Mouse (Mus musculus): Measurements from ENCODE around the gene Hoxa10. TPM values are rescaled to one million over a fixed set of nuclear protein-coding genes. Genes with fewer than 3 reads are reported as not detected.

Hoxa10 gene
- polyA plus RNA-seq, 1 experiment, result not detected

DNA sequence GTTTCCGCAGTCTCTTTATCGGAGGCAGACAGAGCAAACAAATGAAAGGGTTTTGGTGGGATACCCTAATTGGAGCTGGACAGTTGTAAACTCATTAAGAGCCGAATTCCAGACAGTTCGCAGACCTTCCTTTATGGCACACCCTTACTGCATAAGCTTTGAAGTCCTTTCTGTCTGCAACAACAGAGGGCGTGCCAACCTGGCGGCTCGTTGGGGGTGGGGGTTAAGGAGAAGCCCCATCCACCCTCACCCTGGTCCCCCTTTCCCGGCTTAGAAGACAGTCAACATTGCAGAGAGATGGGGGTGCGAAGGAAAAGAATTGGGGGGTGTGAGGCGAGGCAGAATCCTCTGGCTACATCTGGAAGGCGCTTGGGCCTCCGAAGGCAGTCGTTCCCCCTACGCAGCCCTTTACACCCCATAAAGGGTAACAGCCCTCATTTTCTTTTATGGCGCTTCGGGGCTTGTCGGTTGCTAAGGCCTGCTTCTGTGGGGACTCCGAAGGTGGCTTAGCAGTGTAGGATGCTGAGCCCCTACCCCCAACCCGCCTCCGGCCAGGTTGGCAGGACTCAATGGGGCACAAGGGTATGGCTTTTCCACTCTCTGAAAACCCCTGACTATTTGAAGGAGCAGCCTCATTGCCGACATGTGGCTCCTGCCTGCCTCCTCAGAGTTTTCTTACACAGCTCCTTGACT is 18.5 kb downstream of the Hoxa10 start:
- 8% methylated on average over 21 of the region's 21 CpGs for WGBS
- TF ChIP-seq POLR2A (IDR thresholded peaks at IDR 0.05; ENCODE audit: insufficient read depth, low read depth, low read length), result no peak
- TF ChIP-seq CTCF (IDR thresholded peaks at IDR 0.05; ENCODE audit: insufficient read depth, low read depth, low read length), result no peak
- peaks cover 6% of the 10 kb centered on the region for H3K4me1 ChIP-seq (ENCODE audit: control insufficient read depth, insufficient read depth, low read length)
- H3K27ac ChIP-seq (ENCODE audit: insufficient read depth, low read depth, low read length), result no peak overlapping the region
- no peak overlapping the region for H3K4me3 ChIP-seq (ENCODE audit: insufficient read depth, low read depth, low read length)

GRCm38 (mm10) chr6:52221337-52221992 is 19.2 kb downstream of the Hoxa10 start, which contains the start of gene Hoxa7:
Gene Hoxa7, minus strand, starts transcription at chr6:52221854.
- Histone ChIP-seq H3K4me1 (ENCODE audit: control insufficient read depth, insufficient read depth, low read length) (peaks cover 6% of the 10 kb centered on the region), H3K27ac (ENCODE audit: insufficient read depth, low read depth, low read length) (no peak within 1 kb of the TSS), H3K4me3 (ENCODE audit: insufficient read depth, low read depth, low read length) (peak within 1 kb of the TSS; percentile 49)
- TF ChIP-seq CTCF (IDR thresholded peaks at IDR 0.05; ENCODE audit: insufficient read depth, low read depth, low read length), result peak; percentile 98
- no peak for TF ChIP-seq POLR2A (IDR thresholded peaks at IDR 0.05; ENCODE audit: insufficient read depth, low read depth, low read length)
- WGBS, result 1% methylated on average over 46 of the region's 46 CpGs

DNA sequence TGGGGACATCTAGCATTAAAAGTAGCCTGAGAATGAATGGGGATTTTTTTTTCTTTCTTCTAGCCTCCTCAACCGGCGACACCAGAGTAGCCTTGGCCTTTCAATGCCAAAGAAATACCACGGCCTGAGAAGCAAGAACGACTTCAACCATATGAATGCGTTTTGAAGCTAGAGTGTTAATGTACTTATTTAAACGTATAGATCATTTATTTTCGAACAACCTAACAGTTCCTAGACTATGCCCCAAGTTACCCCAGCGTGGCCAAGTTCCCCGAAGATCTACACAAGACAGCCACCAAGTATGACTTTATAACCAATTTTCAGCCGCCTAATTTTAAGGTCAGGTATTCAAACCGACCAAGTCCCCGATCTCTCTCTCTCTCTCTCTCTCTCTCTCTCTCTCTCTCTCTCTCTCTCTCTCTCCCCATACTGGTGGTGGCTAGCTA is 19.8 kb downstream of the Hoxa10 start:
- H3K27ac ChIP-seq (ENCODE audit: insufficient read depth, low read depth, low read length), result no peak overlapping the region

GRCm38 (mm10) chr6:52220003-52220864 is 20.4 kb downstream of the Hoxa10 start:
- H3K27ac ChIP-seq (ENCODE audit: insufficient read depth, low read depth, low read length), result no peak overlapping the region
- TF ChIP-seq POLR2A (IDR thresholded peaks at IDR 0.05; ENCODE audit: insufficient read depth, low read depth, low read length), result no peak
- TF ChIP-seq CTCF (IDR thresholded peaks at IDR 0.05; ENCODE audit: insufficient read depth, low read depth, low read length), result no peak
- 23% methylated on average over 32 of the region's 32 CpGs for WGBS
- H3K4me1 ChIP-seq (ENCODE audit: control insufficient read depth, insufficient read depth, low read length), result peaks cover 6% of the 10 kb centered on the region
- no peak overlapping the region for H3K4me3 ChIP-seq (ENCODE audit: insufficient read depth, low read depth, low read length)

More for the DNA sequence above, 19.8 kb downstream of the Hoxa10 start:
- 0 out of 2 replicates have a peak overlapping the region, but pooled peaks have one; percentile 49 for H3K4me3 ChIP-seq (ENCODE audit: insufficient read depth, low read depth, low read length)
- WGBS, result 12% methylated on average over 12 of the region's 12 CpGs
- TF ChIP-seq POLR2A (IDR thresholded peaks at IDR 0.05; ENCODE audit: insufficient read depth, low read depth, low read length) (no peak), CTCF (IDR thresholded peaks at IDR 0.05; ENCODE audit: insufficient read depth, low read depth, low read length) (no peak)
- peaks cover 6% of the 10 kb centered on the region for H3K4me1 ChIP-seq (ENCODE audit: control insufficient read depth, insufficient read depth, low read length)

- no peak overlapping the region for H3K4me3 ChIP-seq (ENCODE audit: insufficient read depth, low read depth, low read length)
- 37% methylated on average over 9 of the region's 9 CpGs for WGBS
- H3K27ac ChIP-seq (ENCODE audit: insufficient read depth, low read depth, low read length), result no peak overlapping the region
- no peak for TF ChIP-seq POLR2A (IDR thresholded peaks at IDR 0.05; ENCODE audit: insufficient read depth, low read depth, low read length)
- no peak for TF ChIP-seq CTCF (IDR thresholded peaks at IDR 0.05; ENCODE audit: insufficient read depth, low read depth, low read length)
- peaks cover 6% of the 10 kb centered on the region for H3K4me1 ChIP-seq (ENCODE audit: control insufficient read depth, insufficient read depth, low read length)
These were observed 21.3 kb downstream of the Hoxa10 start for GRCm38 (mm10) chr6:52219234-52219942.

- TF ChIP-seq POLR2A (IDR thresholded peaks at IDR 0.05; ENCODE audit: insufficient read depth, low read depth, low read length), result no peak
- Histone ChIP-seq H3K27ac (ENCODE audit: insufficient read depth, low read depth, low read length) (no peak overlapping the region), H3K4me1 (ENCODE audit: control insufficient read depth, insufficient read depth, low read length) (peaks cover 6% of the 10 kb centered on the region), H3K4me3 (ENCODE audit: insufficient read depth, low read depth, low read length) (no peak overlapping the region)
- WGBS, result 11% methylated on average over 14 of the region's 14 CpGs
These were observed 21.9 kb downstream of the Hoxa10 start for GRCm38 (mm10) chr6:52218643-52219215.

DNA sequence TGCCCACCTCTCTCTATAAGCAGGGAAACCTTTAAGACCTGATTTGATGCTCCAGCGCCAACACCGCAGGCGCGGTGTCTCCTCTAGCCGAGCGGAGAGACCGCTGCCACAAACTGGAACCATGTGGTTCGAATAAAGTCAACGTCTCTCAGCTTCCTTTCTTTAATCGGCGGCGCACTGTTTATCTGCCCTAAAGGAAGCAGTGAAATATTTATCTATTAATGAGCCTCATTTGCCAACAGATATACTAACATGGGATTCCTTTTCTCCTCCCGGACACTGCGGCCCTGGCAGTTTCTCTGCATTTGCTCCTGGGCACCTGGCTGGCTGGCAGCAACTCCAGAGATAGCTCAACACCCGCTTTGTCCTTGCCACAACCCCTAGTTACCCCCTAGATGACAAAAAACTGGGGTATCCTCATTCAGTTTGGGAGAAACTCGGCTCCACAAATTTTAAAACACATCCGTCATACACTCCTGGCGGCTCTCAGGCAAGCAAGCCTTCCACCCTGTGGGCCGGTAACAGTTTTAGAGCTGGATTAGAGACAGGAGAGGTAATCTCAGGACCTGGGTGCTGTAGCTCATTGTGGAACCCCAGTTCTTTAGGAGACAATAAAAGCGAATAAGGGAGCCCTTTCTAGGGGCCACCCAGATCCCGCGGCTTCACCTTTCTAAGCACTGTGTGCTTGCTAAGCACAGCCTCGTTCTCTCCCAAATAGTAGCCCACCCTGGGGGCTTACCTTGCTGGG is 22.6 kb downstream of the Hoxa10 start:
- Histone ChIP-seq H3K27ac (ENCODE audit: insufficient read depth, low read depth, low read length) (no peak overlapping the region), H3K4me3 (ENCODE audit: insufficient read depth, low read depth, low read length) (no peak overlapping the region), H3K4me1 (ENCODE audit: control insufficient read depth, insufficient read depth, low read length) (peaks cover 6% of the 10 kb centered on the region)
- TF ChIP-seq CTCF (IDR thresholded peaks at IDR 0.05; ENCODE audit: insufficient read depth, low read depth, low read length), result no peak
- no peak for TF ChIP-seq POLR2A (IDR thresholded peaks at IDR 0.05; ENCODE audit: insufficient read depth, low read depth, low read length)
- WGBS, result 7% methylated on average over 23 of the region's 23 CpGs

GRCm38 (mm10) chr6:52217459-52217768 is 23.2 kb downstream of the Hoxa10 start:
- Histone ChIP-seq H3K4me1 (ENCODE audit: control insufficient read depth, insufficient read depth, low read length) (peaks cover 6% of the 10 kb centered on the region), H3K27ac (ENCODE audit: insufficient read depth, low read depth, low read length) (no peak overlapping the region), H3K4me3 (ENCODE audit: insufficient read depth, low read depth, low read length) (no peak overlapping the region)
- 2% methylated on average over 25 of the region's 25 CpGs for WGBS
- TF ChIP-seq POLR2A (IDR thresholded peaks at IDR 0.05; ENCODE audit: insufficient read depth, low read depth, low read length), result no peak
- no peak for TF ChIP-seq CTCF (IDR thresholded peaks at IDR 0.05; ENCODE audit: insufficient read depth, low read depth, low read length)

Measured in olfactory bulb, adult 2 months (tissue).